Mouse (Mus musculus) testis, postnatal 14 days (tissue): ENCODE data around the gene Fbxl4.
"Not testable (repeated sequence)": the region's sequence is repeated elsewhere in the genome, so short reads cannot be mapped to it uniquely, and the experiment has no call there.

Source experiments
- DNase-seq: peaks from one replicate; pipeline ENCODE4 v3.0.0; 2021; ENCODE audit warnings: low spot score

Gene Fbxl4

GRCm38 (mm10) chr4:22357266-22357930, at the start of gene Fbxl4:
Gene Fbxl4 (plus strand): TSS chr4:22357543.
- DNase-seq = peak; percentile 83

DNA sequence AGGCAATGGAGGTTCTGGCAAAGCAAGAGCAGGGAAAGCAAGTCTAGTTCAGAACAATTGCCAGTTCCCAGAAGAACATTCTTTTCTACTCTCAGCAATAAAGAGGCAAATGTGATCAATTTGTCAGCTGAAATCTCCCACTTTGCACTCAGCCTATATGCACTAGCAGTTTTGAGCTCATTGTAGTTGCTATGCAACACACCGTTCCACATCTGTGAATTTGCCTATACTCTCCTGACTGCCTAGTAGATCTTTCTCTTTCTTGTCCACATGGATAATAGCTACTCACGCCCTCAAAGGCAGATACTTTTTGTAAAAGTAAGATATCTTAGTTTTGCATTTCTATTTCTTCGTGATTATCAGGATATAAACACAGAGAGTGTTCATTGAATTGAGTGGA, 42.8 kb upstream of the Fbxl4 start:
- no peak for DNase-seq

GRCm38 (mm10) chr4:22342816-22343573, 14.3 kb upstream of the Fbxl4 start:
- DNase-seq = no peak

DNA sequence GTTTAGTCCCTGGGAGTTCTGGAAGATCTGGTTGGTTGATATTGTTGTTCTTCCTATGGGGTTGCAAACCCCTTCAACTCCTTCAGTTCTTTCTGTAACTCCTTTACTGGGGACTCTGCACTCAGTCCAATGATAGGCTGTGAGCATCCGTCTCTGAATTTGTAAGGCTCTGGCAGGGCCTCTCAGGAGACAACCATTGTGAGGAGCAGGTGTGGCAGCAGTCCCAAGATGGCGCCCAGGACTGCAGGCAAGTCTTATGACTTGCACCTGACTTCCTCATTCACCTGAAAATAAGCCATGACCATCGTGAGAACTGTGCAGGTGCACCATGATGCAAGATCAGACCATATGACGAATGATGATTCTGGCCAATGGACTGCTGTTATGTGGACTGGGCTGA, 8.3 kb upstream of the Fbxl4 start:
- not testable (repeated sequence) for DNase-seq

DNA sequence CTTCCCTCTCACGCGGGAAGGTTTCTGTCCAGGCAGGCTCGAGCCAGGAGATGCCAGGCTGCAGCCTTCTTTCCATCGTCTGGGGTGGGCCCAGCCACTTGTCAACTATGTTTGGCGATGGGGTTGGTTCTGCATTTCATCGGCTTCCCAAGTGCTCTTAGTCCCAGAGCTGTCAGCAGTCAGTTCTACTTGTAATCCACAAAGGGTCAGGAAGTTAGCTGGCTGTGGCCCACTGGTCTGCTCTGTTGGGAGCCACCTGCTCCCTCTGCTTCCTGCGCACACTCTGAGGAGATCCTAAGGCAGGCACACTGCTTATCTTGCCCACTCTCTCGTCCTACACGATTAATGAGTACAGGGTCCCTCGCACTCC, 573 bp downstream of the Fbxl4 start:
- no peak for DNase-seq

DNA sequence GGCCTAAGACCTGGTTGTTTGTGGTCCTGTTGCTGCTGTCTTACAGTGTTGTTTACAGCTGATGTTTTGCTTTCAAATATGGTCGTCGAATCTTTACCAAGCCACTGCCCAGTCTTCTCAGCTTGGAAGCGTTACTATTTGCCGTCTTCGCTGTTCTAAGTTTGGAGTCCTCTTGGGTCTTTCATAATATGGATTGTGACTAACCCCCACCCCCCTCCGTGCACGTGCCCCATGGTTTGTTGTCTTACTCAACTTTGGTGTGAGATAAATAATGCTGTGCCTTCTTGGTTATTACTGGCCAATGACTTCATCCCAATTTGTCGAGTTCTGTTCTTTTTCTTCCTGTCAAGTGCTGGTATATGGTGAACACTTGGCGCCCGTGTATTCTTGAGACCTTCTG, 1.1 kb downstream of the Fbxl4 start:
- DNase-seq = no peak

GRCm38 (mm10) chr4:22367368-22367767, 10.0 kb downstream of the Fbxl4 start:
- peak; percentile 51 for DNase-seq

DNA sequence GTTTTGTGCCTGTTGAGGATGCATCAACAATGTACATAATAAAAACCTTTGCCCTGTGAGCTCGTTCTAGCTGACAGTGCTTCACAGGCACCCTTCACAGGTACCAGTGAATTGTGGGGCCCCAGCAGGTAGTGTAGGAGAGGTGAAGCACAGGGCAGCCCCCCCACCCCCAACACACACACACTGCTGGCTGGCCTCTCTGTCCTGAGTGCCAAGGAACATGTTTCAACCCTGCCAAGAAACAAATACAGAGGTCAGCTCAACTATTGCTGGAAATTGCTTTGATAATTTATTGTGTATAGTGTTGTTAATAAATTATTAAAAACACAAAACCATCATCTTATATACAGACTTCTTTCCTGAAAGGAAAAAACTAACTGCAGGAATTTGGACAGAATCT, 21.2 kb downstream of the Fbxl4 start:
- no peak for DNase-seq

- no peak for DNase-seq
These were observed 23.3 kb downstream of the Fbxl4 start for GRCm38 (mm10) chr4:22380646-22381045.

DNA sequence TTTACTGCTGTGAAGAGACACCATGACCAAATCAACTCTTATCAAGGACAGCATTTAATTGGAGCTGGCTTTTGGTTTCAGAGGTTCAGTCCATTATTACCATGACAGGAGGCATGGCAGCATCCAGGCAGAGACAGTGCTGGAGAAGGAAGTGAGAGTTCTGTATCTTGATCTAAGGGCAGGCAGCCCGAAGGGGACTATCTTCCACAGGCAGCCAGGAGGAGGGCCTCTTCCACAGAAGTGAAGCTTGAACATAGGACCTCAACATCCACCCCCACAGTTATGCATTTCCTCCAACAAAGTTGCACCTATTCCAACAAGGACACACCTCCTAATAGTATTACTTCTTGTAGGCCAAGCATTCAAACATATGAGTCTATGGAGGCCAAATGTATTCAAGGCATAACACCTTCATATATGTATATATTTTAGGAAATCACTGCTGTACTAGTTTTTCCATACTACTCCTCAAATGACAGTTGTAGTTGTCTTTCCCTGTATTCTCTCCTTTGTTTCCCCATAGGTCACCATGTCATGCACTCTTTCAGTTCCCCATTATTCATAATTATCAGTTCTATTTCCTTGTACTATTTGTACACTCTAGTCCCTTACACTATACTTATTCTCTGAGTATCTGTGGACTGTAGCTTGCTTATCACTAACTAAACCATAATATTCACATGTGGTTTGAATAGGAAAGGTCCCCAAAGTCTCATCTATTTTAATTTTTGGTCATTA, 26.4 kb downstream of the Fbxl4 start:
- DNase-seq = no peak

DNA sequence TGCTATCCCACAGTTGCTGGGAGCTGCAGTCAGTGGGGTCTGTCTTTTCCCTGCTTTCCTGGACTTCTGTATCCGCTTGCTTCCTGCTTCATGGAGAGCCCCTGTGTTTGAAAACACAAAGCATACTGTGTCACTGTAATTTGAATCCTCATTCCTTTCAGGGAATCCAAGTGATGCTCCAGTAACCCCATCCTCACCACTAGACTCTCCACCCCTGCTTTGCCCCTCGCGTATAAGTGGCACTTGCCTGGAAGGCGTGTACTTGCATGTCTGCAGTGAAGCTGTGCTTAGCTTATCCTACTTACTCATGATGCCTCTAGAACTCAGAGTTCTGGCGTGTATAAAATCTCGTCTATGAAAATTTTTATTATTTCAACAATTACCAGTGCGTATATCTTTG, 32.7 kb downstream of the Fbxl4 start:
- no peak for DNase-seq

DNA sequence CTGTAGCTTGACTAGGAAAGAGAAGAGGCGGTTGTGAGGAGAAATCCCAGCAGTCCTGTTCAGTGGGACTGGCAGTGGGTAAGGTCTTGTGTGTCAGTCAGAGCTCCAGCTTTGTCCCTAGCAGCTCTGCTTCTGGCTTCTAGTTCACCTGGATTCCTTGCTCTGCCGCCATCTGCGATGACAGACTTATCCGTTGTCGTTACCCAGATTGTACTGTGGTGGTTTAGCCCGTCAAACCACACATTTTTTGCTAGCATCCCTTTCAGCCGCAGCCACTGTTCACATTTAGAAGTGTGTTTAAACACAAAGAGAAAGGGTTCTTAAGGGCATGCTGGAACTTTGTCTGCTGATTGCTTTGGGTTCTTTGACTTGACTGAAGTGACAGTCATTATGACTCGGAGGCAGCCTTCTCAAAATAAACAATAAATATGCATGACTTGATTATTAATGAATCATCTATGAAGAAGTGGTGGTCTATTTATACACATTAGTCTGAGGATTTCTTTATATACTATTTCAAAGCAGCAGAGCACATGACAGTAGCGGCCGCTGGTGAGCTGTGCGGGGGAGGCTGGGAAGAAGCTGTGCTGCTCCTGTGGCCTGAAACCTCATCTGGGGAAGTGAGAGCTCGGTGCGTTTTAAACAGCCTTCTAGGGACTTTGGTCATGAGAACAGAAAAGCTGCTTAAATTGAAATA, 35.6 kb downstream of the Fbxl4 start:
- DNase-seq = no peak

DNA sequence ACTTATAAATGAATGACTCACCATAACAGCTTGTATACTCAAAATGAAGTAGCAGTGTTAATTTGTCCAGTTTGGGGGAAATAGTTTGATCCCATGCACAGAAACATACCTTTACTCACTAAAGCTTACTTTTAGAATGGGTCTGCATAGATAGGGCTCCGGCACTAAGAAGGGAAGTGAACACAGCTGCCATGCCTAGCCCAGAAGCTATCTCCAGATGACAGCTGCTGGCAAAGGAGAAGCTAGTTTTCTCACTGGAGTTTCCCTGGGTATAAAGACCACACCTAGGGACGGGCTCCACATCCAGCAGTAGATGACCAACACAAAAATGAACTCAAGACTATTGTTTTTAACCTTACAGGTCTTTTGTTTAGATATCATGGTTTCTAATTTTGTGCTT, 38.1 kb downstream of the Fbxl4 start:
- no peak for DNase-seq

DNA sequence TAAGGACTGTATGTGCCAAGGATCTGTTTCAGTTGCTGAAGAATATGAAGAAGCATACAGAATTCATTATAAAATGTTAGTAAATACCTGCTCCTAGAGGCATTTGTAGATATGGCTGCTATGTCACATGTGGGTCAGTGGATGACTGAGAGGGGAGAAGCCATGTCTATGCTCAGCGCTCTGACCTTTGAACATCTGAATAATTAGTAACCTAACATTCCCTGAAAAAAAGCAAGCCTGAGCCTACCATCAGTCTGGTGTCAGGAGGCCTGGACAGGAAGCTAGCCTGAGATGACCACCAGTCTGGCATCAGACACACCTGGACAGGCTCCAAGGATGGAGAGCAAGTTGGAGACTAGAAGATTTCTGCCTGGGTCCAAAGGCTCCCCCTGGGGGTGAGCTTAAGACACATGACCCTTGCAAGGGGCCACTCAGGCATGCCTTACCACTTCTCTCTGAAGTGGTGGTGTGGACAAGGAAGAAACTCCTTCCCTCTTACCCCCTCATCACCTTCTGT, 39.2 kb downstream of the Fbxl4 start:
- DNase-seq = no peak

DNA sequence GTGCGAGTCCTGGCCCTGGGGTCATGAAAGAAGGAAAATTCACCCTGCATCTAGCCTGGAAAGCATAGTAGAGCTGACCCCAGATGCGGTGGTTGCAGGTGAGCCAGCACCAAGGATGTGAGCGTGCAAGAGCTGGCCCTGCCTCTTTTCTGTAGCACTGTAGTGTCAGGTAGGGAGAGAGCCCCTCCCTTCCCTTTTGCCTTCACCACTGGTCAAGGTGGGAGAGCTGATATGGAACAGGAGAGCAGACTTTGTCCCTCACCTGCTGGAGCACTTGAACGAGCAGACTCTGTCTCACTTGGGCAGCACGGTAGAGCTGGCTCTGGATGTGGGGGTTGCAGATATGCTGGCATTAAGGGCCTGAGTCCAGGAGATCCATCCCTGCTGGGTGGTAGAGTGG, 39.7 kb downstream of the Fbxl4 start:
- no peak for DNase-seq

DNA sequence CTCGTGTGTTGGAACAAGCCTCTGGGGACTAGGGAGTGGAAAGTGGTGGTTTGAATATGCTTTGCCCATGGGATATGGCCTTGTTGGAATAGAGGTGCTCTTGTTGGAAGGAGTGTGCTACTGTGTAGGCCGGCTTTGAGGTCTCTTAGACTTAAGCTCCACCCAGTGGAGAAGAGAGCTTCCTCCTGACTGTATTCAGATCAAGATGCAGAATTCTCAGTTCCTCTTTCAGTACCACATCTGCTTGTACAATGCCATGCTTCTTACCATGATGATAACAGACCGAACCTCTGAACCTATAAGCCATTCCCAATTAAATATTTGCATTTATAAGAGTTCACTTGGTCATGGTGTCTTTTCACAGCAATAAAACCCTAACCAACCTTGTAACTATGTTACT, 44.7 kb downstream of the Fbxl4 start:
- no peak for DNase-seq

DNA sequence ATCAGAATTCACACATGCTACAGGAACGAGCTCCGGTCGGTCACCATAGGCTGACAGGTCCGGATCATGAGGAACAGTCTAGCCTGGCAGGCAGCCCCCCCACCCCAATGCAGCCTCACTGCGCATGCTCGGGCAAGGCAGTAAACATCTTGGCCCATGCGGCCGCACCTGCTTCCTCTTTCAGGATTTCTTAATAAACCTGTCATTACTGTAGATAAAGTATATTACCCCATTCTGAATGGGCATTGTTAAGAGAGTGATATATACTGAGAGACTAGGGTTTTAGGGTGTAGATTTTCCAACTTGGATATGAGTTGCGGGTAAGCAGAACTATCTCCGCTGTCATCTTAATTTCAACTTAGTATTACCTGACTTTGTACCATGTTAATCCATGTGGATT, 45.6 kb downstream of the Fbxl4 start:
- DNase-seq = no peak

GRCm38 (mm10) chr4:22420627-22421026, 63.3 kb downstream of the Fbxl4 start:
- no peak for DNase-seq

DNA sequence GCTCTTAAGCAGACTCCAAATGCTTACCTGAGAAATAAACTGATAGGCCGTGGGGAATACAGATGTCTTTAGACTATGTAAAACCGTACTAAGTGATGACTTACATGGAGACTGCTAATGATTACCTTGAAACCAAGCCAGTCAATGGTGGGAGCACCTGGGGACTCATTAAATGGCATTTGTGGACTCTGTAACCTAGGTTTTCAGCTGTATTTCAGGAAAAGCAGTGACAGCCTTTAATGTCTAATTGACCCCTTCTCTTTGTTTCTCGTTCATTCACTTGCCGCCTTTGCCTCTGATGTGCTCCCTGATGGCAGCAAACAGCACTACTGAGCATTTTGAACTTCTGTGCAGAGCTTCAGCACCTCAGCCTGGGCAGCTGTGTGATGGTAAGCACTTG, 65.1 kb downstream of the Fbxl4 start:
- DNase-seq = no peak

DNA sequence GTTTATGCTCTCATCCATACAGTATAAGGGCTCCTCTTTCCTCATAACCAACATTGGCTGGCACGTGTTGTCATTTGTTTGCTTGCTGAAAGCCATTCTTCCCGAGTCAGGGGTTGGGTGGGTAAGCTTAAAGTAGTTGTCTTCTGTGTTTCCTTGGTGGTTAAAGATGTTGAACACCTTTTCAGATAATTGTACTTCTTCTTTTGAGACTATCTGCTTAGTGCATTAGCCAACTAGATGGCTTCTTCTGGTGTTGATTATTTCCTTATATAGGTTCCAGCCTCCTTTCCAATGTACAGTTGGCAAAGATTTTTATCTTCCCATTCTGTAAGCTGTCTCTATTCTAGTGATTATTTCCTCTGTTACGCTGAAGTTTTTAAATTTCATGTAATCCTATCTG, 70.8 kb downstream of the Fbxl4 start:
- DNase-seq = no peak

- DNase-seq = no peak
These were observed 112.2 kb downstream of the Fbxl4 start for GRCm38 (mm10) chr4:22469575-22469974.

DNA sequence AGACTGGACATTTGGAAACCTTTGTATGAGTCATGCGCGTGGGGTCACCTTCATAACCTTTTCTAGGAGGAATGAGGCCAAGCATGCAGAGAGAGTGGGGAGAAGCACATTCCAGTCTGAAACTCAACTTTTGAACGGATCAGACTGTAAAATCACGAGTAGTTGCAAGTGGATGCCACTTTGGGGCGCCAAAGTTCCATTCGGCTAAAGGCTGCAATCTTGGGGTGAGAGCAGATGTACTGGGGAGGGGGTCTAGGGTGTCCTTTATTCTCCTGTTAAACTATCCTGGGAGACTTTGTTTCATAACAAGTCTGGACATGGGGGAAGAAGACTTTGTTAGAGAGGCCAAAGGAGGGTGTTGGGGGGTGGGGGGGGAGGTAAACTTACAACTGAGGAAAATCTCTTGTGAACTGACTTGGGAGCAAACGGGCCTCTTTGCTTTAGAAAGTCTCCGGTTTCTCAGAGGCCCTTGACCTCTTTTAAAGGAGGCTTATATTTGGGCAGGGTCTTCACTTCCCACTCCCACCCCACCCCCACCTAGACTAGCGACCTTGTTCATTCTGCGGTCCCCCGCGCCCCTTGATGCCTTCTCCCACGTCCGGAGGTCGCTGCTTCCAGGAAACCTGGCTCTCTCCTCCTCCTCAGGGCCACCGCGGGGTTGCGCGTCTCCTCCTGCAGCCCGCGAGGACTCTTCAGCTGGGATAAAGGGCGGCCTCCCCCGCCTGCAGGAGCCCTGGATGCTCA, 119.8 kb downstream of the Fbxl4 start:
- no peak for DNase-seq
